Mouse (Mus musculus): ENCODE measurements around the gene Ogdh.

GRCm38 (mm10) chr11:6293601-6294000, 2.2 kb downstream of the Ogdh start:
- TF ChIP-seq MYOG (IDR thresholded peaks at IDR 0.05; ENCODE audit: control insufficient read depth, extremely low read depth, insufficient read length) (no peak), CTCF (IDR thresholded peaks at IDR 0.05; ENCODE audit: control insufficient read depth, insufficient read depth, insufficient read length) (no peak)

All from C2C12 (cell line).